Mouse (Mus musculus): ENCODE data around the gene Gm20403. TPM values are rescaled to one million over a fixed set of nuclear protein-coding genes. Genes with fewer than 3 reads are reported as not detected.

The Gm20403 gene
- total and polyA plus RNA-seq, 3 experiments, result not detected

DNA sequence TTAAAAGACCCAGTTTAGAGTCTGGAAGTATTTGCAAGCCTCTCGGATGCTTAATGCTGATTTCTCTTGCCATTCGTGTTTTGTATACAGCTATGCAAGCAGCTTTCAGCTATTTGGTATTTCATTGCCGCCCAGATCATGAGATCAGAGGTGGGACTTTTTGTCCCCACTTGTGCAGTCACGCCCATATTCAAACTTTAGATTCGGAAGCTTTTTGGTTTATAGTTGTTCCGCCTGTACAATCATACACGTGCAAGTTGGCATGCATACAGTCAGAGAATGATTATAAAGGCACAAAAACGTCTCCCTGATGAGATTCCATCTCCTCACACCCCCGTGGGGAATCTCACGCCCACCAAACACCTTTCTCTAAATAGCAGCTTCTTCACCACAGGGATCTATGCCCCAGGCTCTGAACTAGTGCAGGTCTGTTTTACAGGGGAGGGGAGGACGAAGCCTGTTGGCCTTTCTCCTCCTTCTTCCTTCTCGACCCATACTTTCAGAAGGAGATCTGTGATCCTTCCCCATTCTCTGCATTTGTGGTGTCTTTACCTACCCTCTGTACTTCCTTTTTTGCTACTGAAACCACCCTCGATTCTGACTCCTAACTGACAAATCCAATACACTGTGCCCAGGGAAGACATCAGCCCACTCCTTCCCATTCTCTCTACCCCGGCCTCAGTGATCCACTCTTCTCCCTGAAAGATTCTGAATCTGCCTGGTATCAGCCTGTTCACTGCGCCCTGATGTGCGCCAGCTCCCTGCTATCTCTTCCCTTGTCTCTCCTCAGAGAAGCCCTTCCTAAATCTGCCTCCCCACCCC, 7.1 kb upstream of the Gm20403 start (continued):
- 0 out of 2 replicates have a peak, but pooled peaks have one; percentile 32 for TF ChIP-seq NELFE (IDR thresholded peaks at IDR 0.05; ENCODE audit: low read depth, low read length)
- TF ChIP-seq ZNF384 (IDR thresholded peaks at IDR 0.05; ENCODE audit: low read depth, low read length), result no peak

GRCm38 (mm10) chr12:54992814-54993213, 6.5 kb upstream of the Gm20403 start:
- no peak overlapping the region for H3K27ac ChIP-seq (ENCODE audit: insufficient read depth, low read depth)
- dilution Hi-C loops (cut with MboI; ENCODE audit: extremely low pct_ligation_motif_present, extremely low pct_unique_long_range_greater_than_20kb, low sequenced_read_pairs), result no loop called here
- TF ChIP-seq MYC (IDR thresholded peaks at IDR 0.05; ENCODE audit: low read depth, low read length) (no peak), SIN3A (IDR thresholded peaks at IDR 0.05; ENCODE audit: low read length) (no peak), GABPA (IDR thresholded peaks at IDR 0.05; ENCODE audit: insufficient replicate concordance, low read depth, low read length) (no peak), ZNF384 (IDR thresholded peaks at IDR 0.05; ENCODE audit: low read depth, low read length) (no peak), RCOR1 (conservative IDR thresholded peaks at IDR 0.05; ENCODE audit: low read depth, low read length) (no peak), E2F4 (IDR thresholded peaks at IDR 0.05; ENCODE audit: insufficient replicate concordance, low read depth, low read length) (no peak), RAD21 (IDR thresholded peaks at IDR 0.05; ENCODE audit: low read depth, low read length) (no peak), ZMIZ1 (IDR thresholded peaks at IDR 0.05; ENCODE audit: low read depth, low read length) (no peak), SMC3 (IDR thresholded peaks at IDR 0.05; ENCODE audit: low read depth, low read length) (no peak), EP300 (IDR thresholded peaks at IDR 0.05; ENCODE audit: low read length) (no peak), JUN (IDR thresholded peaks at IDR 0.05; ENCODE audit: insufficient read depth, low read depth, low read length) (no peak), USF2 (conservative IDR thresholded peaks at IDR 0.05; ENCODE audit: low read depth, low read length) (no peak), USF1 (IDR thresholded peaks at IDR 0.05; ENCODE audit: low read depth, low read length) (no peak), ELF1 (IDR thresholded peaks at IDR 0.05; ENCODE audit: low read depth, low read length) (no peak), KAT2A (IDR thresholded peaks at IDR 0.05; ENCODE audit: insufficient replicate concordance, low read length) (no peak), MAFK (IDR thresholded peaks at IDR 0.05; ENCODE audit: insufficient replicate concordance, low read length) (no peak), JUND (conservative IDR thresholded peaks at IDR 0.05; ENCODE audit: low read depth, low read length) (no peak), NELFE (IDR thresholded peaks at IDR 0.05; ENCODE audit: low read depth, low read length) (no peak), NRF1 (IDR thresholded peaks at IDR 0.05; ENCODE audit: low read depth, low read length) (no peak)

More at GRCm38 (mm10) chr12:54992814-54993213, 6.5 kb upstream of the Gm20403 start:
- Histone ChIP-seq H3K4me1 (ENCODE audit: control insufficient read depth in 1 of 2, insufficient read depth in 2 of 2) (peaks cover 6 to 48% of the 10 kb centered on the region in 2 experiments), H3K36me3 (replicated peaks in 1 of 2; ENCODE audit: control insufficient read depth in 1 of 2, insufficient read depth in 1 of 2, low read length in 1 of 2) (no peaks in the 10 kb centered on the region), H3K4me2 (ENCODE audit: insufficient read depth, low read depth, poor library complexity, severe bottlenecking) (peak overlapping the region; percentile 72), H3K27me3 (replicated peaks) (no peaks in the 10 kb centered on the region), H3K4me3 (replicated peaks in 1 of 3; ENCODE audit: low read depth in 2 of 3, low read length in 2 of 3, poor library complexity in 1 of 3) (no peak overlapping the region), H3K9me3 (replicated peaks; ENCODE audit: low read length) (no peaks in the 10 kb centered on the region), H3K9ac (ENCODE audit: insufficient read depth, low read depth) (no peak overlapping the region), H3K79me2 (replicated peaks; ENCODE audit: control insufficient read depth, extremely low read depth, insufficient read depth, poor library complexity, severe bottlenecking) (no peaks in the 10 kb centered on the region)
- in situ Hi-C loops (cut with MboI; ENCODE audit: low pct_ligation_motif_present, low pct_unique_long_range_greater_than_20kb, low sequenced_read_pairs), result no loop called here
- no peak for DNase-seq (ENCODE audit: extremely low read depth)

Measured in CH12.LX (cell line).